Mouse (Mus musculus) C2C12 (cell line): ENCODE results near the gene Prickle4.

Experiments
- CTCF ChIP-seq: IDR thresholded peaks from one replicate; pipeline ENCODE4 v1.5.1; 2011; ENCODE audit not compliant: control insufficient read depth, insufficient read depth, insufficient read length
- MYOG ChIP-seq: IDR thresholded peaks from one replicate; pipeline ENCODE4 v1.6.1; 2011; ENCODE audit not compliant: control insufficient read depth, insufficient read length; ENCODE audit errors: extremely low read depth

DNA sequence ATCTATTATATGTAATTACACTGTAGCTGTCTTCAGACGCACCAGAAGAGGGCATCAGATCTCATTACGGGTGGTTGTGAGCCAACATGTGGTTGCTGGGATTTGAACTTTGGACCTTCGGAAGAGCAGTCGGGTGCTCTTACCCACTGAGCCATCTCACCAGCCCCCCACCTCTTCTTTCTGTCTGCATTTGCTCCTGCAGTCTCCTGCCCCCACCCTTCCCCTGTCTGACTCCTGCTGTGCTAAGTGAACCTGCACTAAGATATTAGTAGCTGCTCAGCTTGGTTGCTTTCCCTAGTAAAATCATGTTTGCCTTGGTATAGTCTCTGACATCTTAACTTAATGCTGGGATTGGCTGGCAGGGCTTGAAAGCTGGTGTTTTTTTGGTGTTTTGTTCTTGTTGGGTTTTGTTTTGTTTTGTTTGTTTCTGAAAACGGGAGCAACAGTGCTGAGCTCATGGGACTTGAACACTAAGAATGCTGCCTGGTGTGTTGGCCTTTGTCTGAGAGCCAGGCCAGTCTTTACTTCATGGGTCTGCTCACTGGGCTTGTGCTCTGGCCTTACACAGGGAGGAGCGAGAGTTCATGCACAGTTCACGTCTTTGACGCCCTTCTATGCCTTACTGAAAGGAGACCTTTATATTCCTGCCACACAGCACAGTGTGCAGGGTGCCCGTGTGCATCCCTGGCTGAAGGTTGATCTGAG lies 31.4 kb downstream of the Prickle4 start:
- no peak for TF ChIP-seq CTCF
- TF ChIP-seq MYOG = no peak
